Mouse (Mus musculus): ENCODE results near the gene Mfsd7a.
A peak's percentile ranks its signal among the peaks of the same experiment; 100 is the strongest.

Gene Mfsd7a

GRCm38 (mm10) chr5:108433804-108434587 lies 14.7 kb downstream of the Mfsd7a start, which contains the start of gene Atp5k:
Gene Atp5k (minus strand): TSS chr5:108434448.
- DNase-seq (ENCODE audit: low read depth, low spot score): peak; percentile 95

- DNase-seq (ENCODE audit: low read depth, low spot score): no peak
Measured at GRCm38 (mm10) chr5:108431196-108431595, 17.5 kb downstream of the Mfsd7a start.

DNA sequence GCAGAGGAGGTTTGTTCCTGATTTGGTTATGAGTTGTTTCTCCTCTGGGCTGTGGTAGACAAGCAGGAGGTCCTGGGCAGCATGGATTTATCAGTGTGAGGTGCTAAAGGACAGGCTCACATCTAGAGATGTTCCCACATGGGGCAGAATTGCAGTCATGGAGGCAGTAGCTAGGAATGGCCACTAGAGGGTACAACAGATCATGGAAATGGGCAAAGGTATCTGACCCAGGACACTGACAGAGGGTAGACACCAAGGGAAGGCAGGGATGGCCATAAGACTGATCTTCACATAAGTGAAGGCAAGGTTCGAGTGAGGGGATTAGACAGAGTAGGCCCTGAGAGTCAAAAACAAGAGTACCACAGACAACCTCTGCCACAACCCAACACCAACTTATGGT lies 21.5 kb downstream of the Mfsd7a start:
- DNase-seq (ENCODE audit: low read depth, low spot score): peak; percentile 44

- DNase-seq (ENCODE audit: low read depth, low spot score): no peak
Measured at GRCm38 (mm10) chr5:108423427-108423826, 25.3 kb downstream of the Mfsd7a start.

DNA sequence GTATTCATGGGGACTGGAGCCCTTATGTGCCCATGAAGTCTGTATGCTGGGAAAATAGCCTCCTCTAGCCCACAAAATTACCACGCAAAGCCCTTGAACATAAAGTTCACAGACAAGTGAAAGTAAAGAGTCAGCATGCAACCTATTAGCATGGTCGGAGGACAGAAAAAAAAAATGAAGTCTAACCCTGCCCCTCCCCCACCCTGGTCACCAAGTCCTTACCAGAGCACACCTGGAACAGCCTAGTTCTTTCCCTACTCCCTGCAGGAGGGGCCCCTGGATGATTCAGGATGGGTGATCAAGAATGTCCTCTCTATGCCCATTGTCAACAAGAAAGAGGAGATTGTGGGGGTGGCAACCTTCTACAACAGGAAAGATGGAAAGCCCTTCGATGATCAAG lies 25.9 kb downstream of the Mfsd7a start:
- DNase-seq (ENCODE audit: low read depth, low spot score): no peak

- no peak for DNase-seq (ENCODE audit: low read depth, low spot score)
Measured at GRCm38 (mm10) chr5:108414711-108415110, 34.0 kb downstream of the Mfsd7a start.

- DNase-seq (ENCODE audit: low read depth, low spot score): no peak
Measured at GRCm38 (mm10) chr5:108406977-108407376, 41.7 kb downstream of the Mfsd7a start.

- no peak for DNase-seq (ENCODE audit: low read depth, low spot score)
Measured at GRCm38 (mm10) chr5:108405460-108405859, 43.2 kb downstream of the Mfsd7a start.

- DNase-seq (ENCODE audit: low read depth, low spot score): no peak
Measured at GRCm38 (mm10) chr5:108403453-108403852, 45.2 kb downstream of the Mfsd7a start.

Measured in mesoderm, embryonic 11.5 days (tissue).